8 mouse cellular contexts compared by ENCODE assay signal in genomic region chr2:153953836-153954235, GRCm38 (mm10). TPM values are rescaled to one million over a fixed set of nuclear protein-coding genes. Genes with fewer than 3 reads are reported as not detected.
A peak's percentile ranks its signal among the peaks of the same experiment; 100 is the strongest.
DNase-seq lines count a peak whose midpoint lies in the region; ATAC-seq and TF ChIP-seq lines count a peak whose summit lies in the region.

No protein-coding gene starts in this region.

- peaks cover 6% of the 10 kb centered on the region; the same call in 1 of the 2 replicates for H3K4me1 ChIP-seq in E14TG2a.4 (replicated peaks; ENCODE audit: low read depth, low read length)
- H3K4me1 ChIP-seq in forebrain, postnatal 0 days (ENCODE audit: insufficient read depth) = no peaks in the 10 kb centered on the region
- no peaks in the 10 kb centered on the region for H3K4me1 ChIP-seq in kidney, embryonic 16.5 days (ENCODE audit: insufficient read depth, low read length)

- TF ChIP-seq POLR2A in brain, embryonic 14.5 days (IDR thresholded peaks at IDR 0.05; ENCODE audit: borderline replicate concordance, extremely low read depth, insufficient read depth, insufficient read length, poor library complexity, severe bottlenecking) = no peak

- no peaks in the 10 kb centered on the region for H3K36me3 ChIP-seq in E14TG2a.4 (ENCODE audit: insufficient read depth, low read length)
- no peaks in the 10 kb centered on the region for H3K36me3 ChIP-seq in forebrain, postnatal 0 days (ENCODE audit: insufficient read depth)
- no peaks in the 10 kb centered on the region for H3K36me3 ChIP-seq in kidney, embryonic 16.5 days (ENCODE audit: insufficient read depth, low read length)

- peak overlapping the region; percentile 76 for H3K4me3 ChIP-seq in E14TG2a.4 (replicated peaks; ENCODE audit: low read length)
- H3K4me3 ChIP-seq in forebrain, postnatal 0 days (ENCODE audit: low read depth, low read length) = no peak overlapping the region
- H3K4me3 ChIP-seq in kidney, embryonic 16.5 days (ENCODE audit: low read length) = no peak overlapping the region

- peak; percentile 5 for DNase-seq in gastrocnemius, adult 18-20 months (ENCODE audit: low spot score)
- no peak for DNase-seq in gastrocnemius, postnatal 14 days
- DNase-seq in brain, embryonic 14.5 days (ENCODE audit: low read depth) = peak; percentile 57
- peak; percentile 60 for DNase-seq in forebrain, postnatal 0 days
- peak; percentile 64 for DNase-seq in lung, postnatal 36 days
- DNase-seq in thymus, postnatal 0 days (ENCODE audit: low spot score) = peak; percentile 77

- H3K27ac ChIP-seq in forebrain, postnatal 0 days (ENCODE audit: low read depth, low read length) = no peak overlapping the region
- no peak overlapping the region for H3K27ac ChIP-seq in kidney, embryonic 16.5 days (ENCODE audit: low read length)

- H3K9me3 ChIP-seq in E14TG2a.4 (ENCODE audit: low read length) = no peaks in the 10 kb centered on the region
- no peaks in the 10 kb centered on the region for H3K9me3 ChIP-seq in forebrain, postnatal 0 days (ENCODE audit: low read length)
- H3K9me3 ChIP-seq in kidney, embryonic 16.5 days (ENCODE audit: low read length) = no peaks in the 10 kb centered on the region

- ATAC-seq in forebrain, postnatal 0 days = peak; percentile 68
- no peak for ATAC-seq in kidney, embryonic 16.5 days (ENCODE audit: low FRiP score, low TSS enrichment)

- H3K27me3 ChIP-seq in E14TG2a.4 (ENCODE audit: insufficient read depth, low read length) = peaks cover 6% of the 10 kb centered on the region
- no peaks in the 10 kb centered on the region for H3K27me3 ChIP-seq in forebrain, postnatal 0 days (ENCODE audit: insufficient read depth, low read length)
- no peaks in the 10 kb centered on the region for H3K27me3 ChIP-seq in kidney, embryonic 16.5 days (ENCODE audit: insufficient read depth, low read length)

- H3K4me2 ChIP-seq in forebrain, postnatal 0 days (ENCODE audit: low read depth) = peak overlapping the region; percentile 24; the same call in 1 of the 2 replicates
- H3K4me2 ChIP-seq in kidney, embryonic 16.5 days (replicated peaks; ENCODE audit: low read depth, low read length) = peak overlapping the region; percentile 38

- H3K9ac ChIP-seq in forebrain, postnatal 0 days = no peak overlapping the region
- H3K9ac ChIP-seq in kidney, embryonic 16.5 days (replicated peaks; ENCODE audit: low read length) = no peak overlapping the region

- WGBS in forebrain, postnatal 0 days = 7% methylated on average over 6 of the region's 6 CpGs
- 7% methylated on average over 6 of the region's 6 CpGs for WGBS in kidney, embryonic 16.5 days

- intact Hi-C loops in gastrocnemius, postnatal 14 days (cut with DNase I; ENCODE audit: low total_unique reads) = no loop called here

- peak; percentile 81 for TF ChIP-seq CTCF in E14TG2a.4 (conservative IDR thresholded peaks at IDR 0.05; ENCODE audit: low read length)
- peak; percentile 72 for TF ChIP-seq CTCF in brain, embryonic 14.5 days (IDR thresholded peaks at IDR 0.05; ENCODE audit: borderline replicate concordance, extremely low read depth, insufficient read depth, insufficient read length)
- TF ChIP-seq CTCF in forebrain, postnatal 0 days (IDR thresholded peaks at IDR 0.05; ENCODE audit: low read depth) = peak; percentile 76

RNA-seq across cellular contexts. Expression of gene Bpifb4, which starts 15.8 kb away (rescaled TPM):
- not detected for total RNA-seq in gastrocnemius, adult 18-20 months (2021)
- not detected for total RNA-seq in gastrocnemius, postnatal 14 days (2021)
- not detected in 2 replicates for polyA plus RNA-seq in brain, embryonic 14.5 days (2012; rRNA removed)
- total RNA-seq in forebrain, postnatal 0 days (2014; rRNA removed) = not detected in 2 replicates
- not detected in 2 replicates for polyA plus RNA-seq in forebrain, postnatal 0 days (2015; fragmentation: Nextera tagmentation; extraction: Ambion mirVana)
- polyA plus RNA-seq in kidney, embryonic 16.5 days (2015; fragmentation: Nextera tagmentation; extraction: Ambion mirVana) = not detected in 2 replicates
- 0.10 and 0.19 TPM in 2 replicates for polyA plus RNA-seq in thymus, postnatal 0 days (2015; fragmentation: Nextera tagmentation; extraction: Ambion mirVana)

RNA-seq across cellular contexts. Expression of gene Bpifa6, which starts 20.9 kb away (rescaled TPM):
- not detected for total RNA-seq in gastrocnemius, adult 18-20 months (2021)
- not detected for total RNA-seq in gastrocnemius, postnatal 14 days (2021)
- polyA plus RNA-seq in brain, embryonic 14.5 days (2012; rRNA removed) = not detected in 2 replicates
- not detected in 2 replicates for total RNA-seq in forebrain, postnatal 0 days (2014; rRNA removed)
- polyA plus RNA-seq in forebrain, postnatal 0 days (2015; fragmentation: Nextera tagmentation; extraction: Ambion mirVana) = not detected in 2 replicates
- not detected in 2 replicates for polyA plus RNA-seq in kidney, embryonic 16.5 days (2015; fragmentation: Nextera tagmentation; extraction: Ambion mirVana)
- 0.10 and 0.17 TPM in 2 replicates for polyA plus RNA-seq in thymus, postnatal 0 days (2015; fragmentation: Nextera tagmentation; extraction: Ambion mirVana)

RNA-seq across cellular contexts. Expression of gene Bpifb3, which starts 35.8 kb away (rescaled TPM):
- total RNA-seq in gastrocnemius, adult 18-20 months (2021) = not detected
- not detected for total RNA-seq in gastrocnemius, postnatal 14 days (2021)
- polyA plus RNA-seq in brain, embryonic 14.5 days (2012; rRNA removed) = 0.06 and 0.07 TPM in 2 replicates
- not detected in 2 replicates for total RNA-seq in forebrain, postnatal 0 days (2014; rRNA removed)
- 0.10 TPM in 1 of 2 replicates, not detected in the other for polyA plus RNA-seq in forebrain, postnatal 0 days (2015; fragmentation: Nextera tagmentation; extraction: Ambion mirVana)
- not detected in 2 replicates for polyA plus RNA-seq in kidney, embryonic 16.5 days (2015; fragmentation: Nextera tagmentation; extraction: Ambion mirVana)
- polyA plus RNA-seq in thymus, postnatal 0 days (2015; fragmentation: Nextera tagmentation; extraction: Ambion mirVana) = 0.44 and 0.51 TPM in 2 replicates

RNA-seq across cellular contexts. Expression of gene Bpifb6, which starts 53.6 kb away (rescaled TPM):
- total RNA-seq in gastrocnemius, adult 18-20 months (2021) = not detected
- total RNA-seq in gastrocnemius, postnatal 14 days (2021) = not detected
- 0.04 TPM in 1 of 2 replicates, not detected in the other for polyA plus RNA-seq in brain, embryonic 14.5 days (2012; rRNA removed)
- total RNA-seq in forebrain, postnatal 0 days (2014; rRNA removed) = 0.46 TPM in 1 of 2 replicates, not detected in the other
- not detected in 2 replicates for polyA plus RNA-seq in forebrain, postnatal 0 days (2015; fragmentation: Nextera tagmentation; extraction: Ambion mirVana)
- polyA plus RNA-seq in kidney, embryonic 16.5 days (2015; fragmentation: Nextera tagmentation; extraction: Ambion mirVana) = not detected in 2 replicates
- polyA plus RNA-seq in thymus, postnatal 0 days (2015; fragmentation: Nextera tagmentation; extraction: Ambion mirVana) = 0.14 TPM in 1 of 2 replicates, not detected in the other

RNA-seq across cellular contexts. Expression of gene Bpifa2, which starts 54.2 kb away (rescaled TPM):
- not detected for total RNA-seq in gastrocnemius, adult 18-20 months (2021)
- total RNA-seq in gastrocnemius, postnatal 14 days (2021) = not detected
- not detected in 2 replicates for polyA plus RNA-seq in brain, embryonic 14.5 days (2012; rRNA removed)
- total RNA-seq in forebrain, postnatal 0 days (2014; rRNA removed) = not detected in 2 replicates
- not detected in 2 replicates for polyA plus RNA-seq in forebrain, postnatal 0 days (2015; fragmentation: Nextera tagmentation; extraction: Ambion mirVana)
- polyA plus RNA-seq in kidney, embryonic 16.5 days (2015; fragmentation: Nextera tagmentation; extraction: Ambion mirVana) = not detected in 2 replicates
- 0.18 and 0.22 TPM in 2 replicates for polyA plus RNA-seq in thymus, postnatal 0 days (2015; fragmentation: Nextera tagmentation; extraction: Ambion mirVana)
